Mouse (Mus musculus): ENCODE measurements at regions not wholly inside any gene's neighbourhood (a gene's known extent, or its start where the extent isn't known, plus 50 kb on each side); places are given as distances from the start of the nearest gene placed in this dataset.

- no peak for DNase-seq (ENCODE audit: low read depth, low spot score)
- Histone ChIP-seq H3K27me3 (ENCODE audit: control insufficient read depth in 1 of 2, insufficient read depth in 2 of 2, low read length in 2 of 2) (no peaks in the 10 kb centered on the region), H3K36me3 (ENCODE audit: control insufficient read depth in 1 of 2, insufficient read depth in 2 of 2, low read length in 2 of 2) (no peaks in the 10 kb centered on the region), H3K27ac (ENCODE audit: control insufficient read depth, low read depth, low read length) (no peak overlapping the region), H3K4me3 (ENCODE audit: control insufficient read depth in 1 of 2, insufficient read depth in 1 of 2, low read depth in 2 of 2, low read length in 2 of 2) (no peak overlapping the region), H3K9me3 (replicated peaks; ENCODE audit: insufficient read depth, low read length) (no peaks in the 10 kb centered on the region), H3K4me1 (ENCODE audit: control insufficient read depth in 1 of 2, insufficient read depth in 2 of 2, low read length in 2 of 2) (no peaks in the 10 kb centered on the region), H3K9ac (ENCODE audit: control insufficient read depth, low read depth, low read length, poor library complexity, severe bottlenecking) (no peak overlapping the region), H3K79me2 (ENCODE audit: control insufficient read depth, insufficient read depth, low read length, poor library complexity) (no peaks in the 10 kb centered on the region)
- TF ChIP-seq JUND (IDR thresholded peaks at IDR 0.05; ENCODE audit: low read depth, low read length), result no peak
- TF ChIP-seq SMC3 (IDR thresholded peaks at IDR 0.05; ENCODE audit: low read depth, low read length), result no peak
- TF ChIP-seq MAX (IDR thresholded peaks at IDR 0.05; ENCODE audit: low read length), result no peak
- TF ChIP-seq TCF12 (IDR thresholded peaks at IDR 0.05; ENCODE audit: low read depth, low read length), result no peak
- TF ChIP-seq USF2 (IDR thresholded peaks at IDR 0.05; ENCODE audit: borderline replicate concordance in 1 of 2, insufficient read depth in 1 of 2, low read depth in 1 of 2, low read length in 2 of 2), result no peak
- no peak for TF ChIP-seq CHD2 (IDR thresholded peaks at IDR 0.05; ENCODE audit: low read length)
- no peak for TF ChIP-seq BHLHE40 (IDR thresholded peaks at IDR 0.05; ENCODE audit: borderline replicate concordance, low read depth, low read length)
- no peak for TF ChIP-seq MAZ (IDR thresholded peaks at IDR 0.05; ENCODE audit: low read depth, low read length)
- no peak for TF ChIP-seq KAT2A (conservative IDR thresholded peaks at IDR 0.05; ENCODE audit: low read depth, low read length)
- TF ChIP-seq MXI1 (IDR thresholded peaks at IDR 0.05; ENCODE audit: low read depth, low read length), result no peak
- no peak for TF ChIP-seq RAD21 (IDR thresholded peaks at IDR 0.05; ENCODE audit: low read depth, low read length)
- TF ChIP-seq GATA1 (IDR thresholded peaks at IDR 0.05; ENCODE audit: low read depth, low read length), result no peak
- TF ChIP-seq GABPA (IDR thresholded peaks at IDR 0.05; ENCODE audit: low read depth, low read length), result no peak
- TF ChIP-seq ZMIZ1 (IDR thresholded peaks at IDR 0.05; ENCODE audit: low read depth, low read length), result no peak
- TF ChIP-seq E2F4 (IDR thresholded peaks at IDR 0.05; ENCODE audit: borderline replicate concordance, low read depth, low read length), result no peak
Observed at GRCm38 (mm10) chr10:126520973-126521372, 380.2 kb downstream of the Atp23 start.

GRCm38 (mm10) chr10:126513185-126513584 is 388.0 kb downstream of the Atp23 start:
- no peak for DNase-seq (ENCODE audit: low read depth, low spot score)
- Histone ChIP-seq H3K27me3 (ENCODE audit: control insufficient read depth in 1 of 2, insufficient read depth in 2 of 2, low read length in 2 of 2) (no peaks in the 10 kb centered on the region), H3K9me3 (replicated peaks; ENCODE audit: insufficient read depth, low read length) (no peaks in the 10 kb centered on the region), H3K79me2 (ENCODE audit: control insufficient read depth, insufficient read depth, low read length, poor library complexity) (no peaks in the 10 kb centered on the region), H3K27ac (ENCODE audit: control insufficient read depth, low read depth, low read length) (no peak overlapping the region), H3K4me3 (ENCODE audit: control insufficient read depth in 1 of 2, insufficient read depth in 1 of 2, low read depth in 2 of 2, low read length in 2 of 2) (no peak overlapping the region), H3K9ac (ENCODE audit: control insufficient read depth, low read depth, low read length, poor library complexity, severe bottlenecking) (no peak overlapping the region), H3K36me3 (ENCODE audit: control insufficient read depth in 1 of 2, insufficient read depth in 2 of 2, low read length in 2 of 2) (no peaks in the 10 kb centered on the region), H3K4me1 (ENCODE audit: control insufficient read depth in 1 of 2, insufficient read depth in 2 of 2, low read length in 2 of 2) (no peaks in the 10 kb centered on the region)
- TF ChIP-seq RAD21 (IDR thresholded peaks at IDR 0.05; ENCODE audit: low read depth, low read length) (no peak), TCF12 (IDR thresholded peaks at IDR 0.05; ENCODE audit: low read depth, low read length) (no peak), E2F4 (IDR thresholded peaks at IDR 0.05; ENCODE audit: borderline replicate concordance, low read depth, low read length) (no peak)

- Histone ChIP-seq H3K36me3 (ENCODE audit: control insufficient read depth in 1 of 2, insufficient read depth in 2 of 2, low read length in 2 of 2) (no peaks in the 10 kb centered on the region), H3K4me3 (ENCODE audit: control insufficient read depth in 1 of 2, insufficient read depth in 1 of 2, low read depth in 2 of 2, low read length in 2 of 2) (no peak overlapping the region), H3K79me2 (ENCODE audit: control insufficient read depth, insufficient read depth, low read length, poor library complexity) (no peaks in the 10 kb centered on the region), H3K9ac (ENCODE audit: control insufficient read depth, low read depth, low read length, poor library complexity, severe bottlenecking) (no peak overlapping the region), H3K27ac (ENCODE audit: control insufficient read depth, low read depth, low read length) (no peak overlapping the region), H3K27me3 (ENCODE audit: control insufficient read depth in 1 of 2, insufficient read depth in 2 of 2, low read length in 2 of 2) (no peaks in the 10 kb centered on the region), H3K4me1 (ENCODE audit: control insufficient read depth in 1 of 2, insufficient read depth in 2 of 2, low read length in 2 of 2) (no peaks in the 10 kb centered on the region), H3K9me3 (replicated peaks; ENCODE audit: insufficient read depth, low read length) (no peaks in the 10 kb centered on the region)
- DNase-seq (ENCODE audit: low read depth, low spot score), result no peak
- no peak for TF ChIP-seq SIN3A (IDR thresholded peaks at IDR 0.05; ENCODE audit: low read length)
- TF ChIP-seq ZC3H11A (IDR thresholded peaks at IDR 0.05; ENCODE audit: low read depth, low read length), result no peak
- no peak for TF ChIP-seq SMC3 (IDR thresholded peaks at IDR 0.05; ENCODE audit: low read depth, low read length)
- no peak for TF ChIP-seq ETS1 (IDR thresholded peaks at IDR 0.05; ENCODE audit: low read depth, low read length)
- TF ChIP-seq MAX (IDR thresholded peaks at IDR 0.05; ENCODE audit: low read length), result no peak
- TF ChIP-seq POLR2AphosphoS5 (IDR thresholded peaks at IDR 0.05; ENCODE audit: borderline replicate concordance, low read depth, low read length), result no peak
- no peak for TF ChIP-seq MYB (IDR thresholded peaks at IDR 0.05; ENCODE audit: low read depth, low read length)
- TF ChIP-seq POLR2AphosphoS2 (IDR thresholded peaks at IDR 0.05; ENCODE audit: low read length), result no peak
- TF ChIP-seq MAZ (IDR thresholded peaks at IDR 0.05; ENCODE audit: low read depth, low read length), result no peak
- no peak for TF ChIP-seq NRF1 (IDR thresholded peaks at IDR 0.05; ENCODE audit: insufficient read depth, low read depth, low read length, poor library complexity, severe bottlenecking)
- no peak for TF ChIP-seq BHLHE40 (IDR thresholded peaks at IDR 0.05; ENCODE audit: borderline replicate concordance, low read depth, low read length)
- no peak for TF ChIP-seq MAFK (IDR thresholded peaks at IDR 0.05; ENCODE audit: borderline replicate concordance, low read depth, low read length)
- no peak for TF ChIP-seq KAT2A (conservative IDR thresholded peaks at IDR 0.05; ENCODE audit: low read depth, low read length)
- no peak for TF ChIP-seq USF2 (IDR thresholded peaks at IDR 0.05; ENCODE audit: borderline replicate concordance in 1 of 2, insufficient read depth in 1 of 2, low read depth in 1 of 2, low read length in 2 of 2)
- TF ChIP-seq NELFE (IDR thresholded peaks at IDR 0.05; ENCODE audit: low read depth, low read length), result no peak
- TF ChIP-seq E2F4 (IDR thresholded peaks at IDR 0.05; ENCODE audit: borderline replicate concordance, low read depth, low read length), result no peak
- no peak for TF ChIP-seq MYC (IDR thresholded peaks at IDR 0.05; ENCODE audit: low read depth, low read length)
Observed at GRCm38 (mm10) chr10:126511511-126511910, 389.6 kb downstream of the Atp23 start.

All from MEL (cell line).